Mouse (Mus musculus): ENCODE measurements around the gene Krt2. TPM values are rescaled to one million over a fixed set of nuclear protein-coding genes. Genes with fewer than 3 reads are reported as not detected.

Krt2 gene
- total and polyA plus RNA-seq, 2 experiments from 2014 or later = not detected

GRCm38 (mm10) chr15:101803052-101803822 lies 14.7 kb downstream of the Krt2 start:
- Histone ChIP-seq H3K9me3 (replicated peaks; ENCODE audit: control insufficient read depth, low read length) (no peaks in the 10 kb centered on the region), H3K9ac (replicated peaks; ENCODE audit: low read depth, low read length) (no peak overlapping the region), H3K4me1 (ENCODE audit: control insufficient read depth, insufficient read depth) (no peaks in the 10 kb centered on the region), H3K4me2 (ENCODE audit: low read depth, low read length) (no peak overlapping the region), H3K4me3 (ENCODE audit: low read depth, low read length) (no peak overlapping the region), H3K27me3 (ENCODE audit: control insufficient read depth, insufficient read depth, low read length) (no peaks in the 10 kb centered on the region), H3K27ac (ENCODE audit: low read depth) (no peak overlapping the region), H3K36me3 (replicated peaks; ENCODE audit: control insufficient read depth, insufficient read depth, low read length) (no peaks in the 10 kb centered on the region)
- TF ChIP-seq EP300 (IDR thresholded peaks at IDR 0.05; ENCODE audit: low read depth) = no peak
- TF ChIP-seq CTCF (IDR thresholded peaks at IDR 0.05; ENCODE audit: low read depth) = no peak
- DNase-seq (ENCODE audit: low spot score) (no peak), ATAC-seq (ENCODE audit: insufficient read depth, low read depth) (no peak)
- WGBS = 75% methylated on average over 11 of the region's 11 CpGs

- no peaks in the 10 kb centered on the region for H3K36me3 ChIP-seq (replicated peaks; ENCODE audit: control insufficient read depth, insufficient read depth, low read length)
- no peaks in the 10 kb centered on the region for H3K9me3 ChIP-seq (replicated peaks; ENCODE audit: control insufficient read depth, low read length)
- H3K27me3 ChIP-seq (ENCODE audit: control insufficient read depth, insufficient read depth, low read length) = no peaks in the 10 kb centered on the region
- no peak within 1 kb of the TSS for H3K4me3 ChIP-seq (ENCODE audit: low read depth, low read length)
- no peak within 1 kb of the TSS for H3K4me2 ChIP-seq (ENCODE audit: low read depth, low read length)
- no peak for DNase-seq (ENCODE audit: low spot score)
- TF ChIP-seq EP300 (IDR thresholded peaks at IDR 0.05; ENCODE audit: low read depth) (no peak), CTCF (IDR thresholded peaks at IDR 0.05; ENCODE audit: low read depth) (no peak)
- no peaks in the 10 kb centered on the region for H3K4me1 ChIP-seq (ENCODE audit: control insufficient read depth, insufficient read depth)
- no peak for ATAC-seq (ENCODE audit: insufficient read depth, low read depth)
- no peak within 1 kb of the TSS for H3K9ac ChIP-seq (replicated peaks; ENCODE audit: low read depth, low read length)
- H3K27ac ChIP-seq (ENCODE audit: low read depth) = no peak within 1 kb of the TSS
- 77% methylated on average over 6 of the region's 6 CpGs for WGBS
These were observed 15.6 kb downstream of the Krt2 start, which contains the start of gene Krt73 for GRCm38 (mm10) chr15:101802296-101802835. Krt73 (minus strand) TSS chr15:101802346.

- Histone ChIP-seq H3K27ac (ENCODE audit: low read depth) (no peak overlapping the region), H3K27me3 (ENCODE audit: control insufficient read depth, insufficient read depth, low read length) (no peaks in the 10 kb centered on the region), H3K4me3 (ENCODE audit: low read depth, low read length) (no peak overlapping the region), H3K36me3 (replicated peaks; ENCODE audit: control insufficient read depth, insufficient read depth, low read length) (no peaks in the 10 kb centered on the region), H3K9ac (replicated peaks; ENCODE audit: low read depth, low read length) (no peak overlapping the region), H3K4me1 (ENCODE audit: control insufficient read depth, insufficient read depth) (no peaks in the 10 kb centered on the region), H3K9me3 (replicated peaks; ENCODE audit: control insufficient read depth, low read length) (no peaks in the 10 kb centered on the region), H3K4me2 (ENCODE audit: low read depth, low read length) (no peak overlapping the region)
- 18% methylated on average over 3 of the region's 3 CpGs for WGBS
- TF ChIP-seq CTCF (IDR thresholded peaks at IDR 0.05; ENCODE audit: low read depth) (no peak), EP300 (IDR thresholded peaks at IDR 0.05; ENCODE audit: low read depth) (no peak)
- DNase-seq (ENCODE audit: low spot score) = no peak
- ATAC-seq (ENCODE audit: insufficient read depth, low read depth) = no peak
These were observed 27.1 kb downstream of the Krt2 start for GRCm38 (mm10) chr15:101790867-101791266.

GRCm38 (mm10) chr15:101786360-101786759 lies 31.6 kb downstream of the Krt2 start, which contains the start of gene Krt72:
Krt72 (minus strand) TSS chr15:101786460.
- H3K9ac ChIP-seq (replicated peaks; ENCODE audit: low read depth, low read length) = no peak within 1 kb of the TSS
- no peaks in the 10 kb centered on the region for H3K27me3 ChIP-seq (ENCODE audit: control insufficient read depth, insufficient read depth, low read length)
- no peak for DNase-seq (ENCODE audit: low spot score)
- ATAC-seq (ENCODE audit: insufficient read depth, low read depth) = no peak
- no peaks in the 10 kb centered on the region for H3K9me3 ChIP-seq (replicated peaks; ENCODE audit: control insufficient read depth, low read length)
- no peaks in the 10 kb centered on the region for H3K36me3 ChIP-seq (replicated peaks; ENCODE audit: control insufficient read depth, insufficient read depth, low read length)
- TF ChIP-seq CTCF (IDR thresholded peaks at IDR 0.05; ENCODE audit: low read depth) = no peak
- no peak for TF ChIP-seq EP300 (IDR thresholded peaks at IDR 0.05; ENCODE audit: low read depth)
- no peak within 1 kb of the TSS for H3K27ac ChIP-seq (ENCODE audit: low read depth)
- no peak within 1 kb of the TSS for H3K4me3 ChIP-seq (ENCODE audit: low read depth, low read length)
- WGBS = 84% methylated on average over 18 of the region's 18 CpGs
- no peak within 1 kb of the TSS for H3K4me2 ChIP-seq (ENCODE audit: low read depth, low read length)
- no peaks in the 10 kb centered on the region for H3K4me1 ChIP-seq (ENCODE audit: control insufficient read depth, insufficient read depth)

GRCm38 (mm10) chr15:101773420-101773819 lies 44.5 kb downstream of the Krt2 start:
- no peaks in the 10 kb centered on the region for H3K36me3 ChIP-seq (replicated peaks; ENCODE audit: control insufficient read depth, insufficient read depth, low read length)
- 69% methylated on average over 10 of the region's 10 CpGs for WGBS
- no peak overlapping the region for H3K4me3 ChIP-seq (ENCODE audit: low read depth, low read length)
- H3K4me2 ChIP-seq (ENCODE audit: low read depth, low read length) = no peak overlapping the region
- no peaks in the 10 kb centered on the region for H3K9me3 ChIP-seq (replicated peaks; ENCODE audit: control insufficient read depth, low read length)
- TF ChIP-seq EP300 (IDR thresholded peaks at IDR 0.05; ENCODE audit: low read depth) (no peak), CTCF (IDR thresholded peaks at IDR 0.05; ENCODE audit: low read depth) (no peak)
- peaks cover 19% of the 10 kb centered on the region; the same call in 1 of the 2 replicates for H3K27me3 ChIP-seq (ENCODE audit: control insufficient read depth, insufficient read depth, low read length)
- DNase-seq (ENCODE audit: low spot score) = no peak
- H3K4me1 ChIP-seq (ENCODE audit: control insufficient read depth, insufficient read depth) = no peaks in the 10 kb centered on the region
- H3K9ac ChIP-seq (replicated peaks; ENCODE audit: low read depth, low read length) = no peak overlapping the region
- H3K27ac ChIP-seq (ENCODE audit: low read depth) = no peak overlapping the region
- ATAC-seq (ENCODE audit: insufficient read depth, low read depth) = no peak

Data from heart, postnatal 0 days (tissue).